Mouse (Mus musculus) CH12.LX (cell line): Measurements from ENCODE around the gene Bbof1. TPM values are rescaled to one million over a fixed set of nuclear protein-coding genes. Genes with fewer than 3 reads are reported as not detected.

Experiments used
- DNase-seq: peaks from one replicate; pipeline ENCODE4 v3.0.0-alpha.2; 2013; ENCODE audit errors: extremely low read depth
- H3K27ac ChIP-seq: 2 replicates; pipeline ENCODE4 v1.5.1; 2012; ENCODE audit warnings: low read depth, mild to moderate bottlenecking, control low read depth, moderate library complexity; ENCODE audit not compliant: insufficient read depth
- H3K27me3 ChIP-seq: replicated peaks from 2 replicates; pipeline ENCODE3; 2012; ENCODE audit warnings: inconsistent platforms
- H3K36me3 ChIP-seq, 2 experiments: replicated peaks in 1 of 2; 2 replicates each; pipeline versions ENCODE3 to v1.6.1; 2012; ENCODE audit warnings: inconsistent platforms in 1 of 2, low read length in 1 of 2, mild to moderate bottlenecking in 1 of 2, mixed read lengths in 1 of 2, moderate library complexity in 1 of 2; ENCODE audit not compliant: control insufficient read depth in 1 of 2, insufficient read depth in 1 of 2
- H3K4me1 ChIP-seq, 2 experiments: 2 replicates each; pipeline ENCODE4 v1.6.1; 2012; ENCODE audit warnings: inconsistent platforms in 1 of 2, moderate library complexity in 1 of 2; ENCODE audit not compliant: insufficient read depth in 2 of 2, control insufficient read depth in 1 of 2
- H3K4me2 ChIP-seq: 2 replicates; pipeline ENCODE4 v1.6.1; 2012; ENCODE audit warnings: low read depth, mild to moderate bottlenecking, control low read depth; ENCODE audit not compliant: poor library complexity, insufficient read depth, severe bottlenecking
- H3K4me3 ChIP-seq, 3 experiments: fragments of 150-350 bp in 1 of 3; sonication (generic) in 1 of 3; replicated peaks in 1 of 3; 2 replicates each; pipeline versions ENCODE3 to v1.5.1; 2011 to 2012; ENCODE audit warnings: low read depth in 2 of 3, low read length in 2 of 3, mild to moderate bottlenecking in 2 of 3, moderate library complexity in 2 of 3, control low read depth in 1 of 3, improper control_type of control experiment in 1 of 3, inconsistent platforms in 1 of 3, mixed read lengths in 1 of 3; ENCODE audit not compliant: poor library complexity in 1 of 3
- H3K79me2 ChIP-seq: replicated peaks from 2 replicates; pipeline ENCODE4 v1.6.1; 2012; ENCODE audit warnings: mild to moderate bottlenecking, moderate library complexity; ENCODE audit not compliant: control insufficient read depth, poor library complexity, insufficient read depth, severe bottlenecking; ENCODE audit errors: extremely low read depth
- H3K9ac ChIP-seq: 2 replicates; pipeline ENCODE4 v1.6.1; 2012; ENCODE audit warnings: low read depth, mild to moderate bottlenecking, control low read depth, moderate library complexity; ENCODE audit not compliant: insufficient read depth
- H3K9me3 ChIP-seq: replicated peaks from 2 replicates; pipeline ENCODE3; 2012; ENCODE audit warnings: low read length, inconsistent platforms, mixed read lengths
- BHLHE40 ChIP-seq: IDR thresholded peaks from 2 replicates; pipeline ENCODE4 v1.6.1; 2011; ENCODE audit warnings: mild to moderate bottlenecking, low read depth, low read length, improper control_type of control experiment
- CHD2 ChIP-seq: IDR thresholded peaks from 2 replicates; pipeline ENCODE4 v1.6.1; 2011; ENCODE audit warnings: low read length, improper control_type of control experiment
- CTCF ChIP-seq, 2 experiments: IDR thresholded peaks in 1 of 2; conservative IDR thresholded peaks in 1 of 2; 2 replicates each; pipeline ENCODE4 v1.5.1; 2011 to 2012; ENCODE audit warnings: low read depth in 2 of 2, low read length in 2 of 2, improper control_type of control experiment in 1 of 2, inconsistent platforms in 1 of 2, mild to moderate bottlenecking in 1 of 2, moderate library complexity in 1 of 2
- E2F4 ChIP-seq: IDR thresholded peaks from 2 replicates; pipeline ENCODE4 v1.6.1; 2011; ENCODE audit warnings: low read depth, low read length, improper control_type of control experiment; ENCODE audit not compliant: insufficient replicate concordance
- ELF1 ChIP-seq: IDR thresholded peaks from 2 replicates; pipeline ENCODE4 v1.6.1; 2014; ENCODE audit warnings: low read depth, mild to moderate bottlenecking, inconsistent platforms, low read length, improper control_type of control experiment
- EP300 ChIP-seq: IDR thresholded peaks from 2 replicates; pipeline ENCODE4 v1.6.1; 2011; ENCODE audit warnings: low read length, improper control_type of control experiment
- ETS1 ChIP-seq: conservative IDR thresholded peaks from 2 replicates; pipeline ENCODE4 v1.6.1; 2012; ENCODE audit warnings: low read depth, mild to moderate bottlenecking, inconsistent platforms, low read length, improper control_type of control experiment, moderate library complexity
- GABPA ChIP-seq: IDR thresholded peaks from 2 replicates; pipeline ENCODE4 v1.6.1; 2012; ENCODE audit warnings: low read depth, low read length, improper control_type of control experiment, inconsistent platforms; ENCODE audit not compliant: insufficient replicate concordance
- HCFC1 ChIP-seq: IDR thresholded peaks from 2 replicates; pipeline ENCODE4 v1.6.1; 2012; ENCODE audit warnings: low read depth, mild to moderate bottlenecking, inconsistent platforms, low read length, improper control_type of control experiment
- IRF4 ChIP-seq: IDR thresholded peaks from 2 replicates; pipeline ENCODE4 v1.6.1; 2014; ENCODE audit warnings: low read depth, mild to moderate bottlenecking, inconsistent platforms, low read length, improper control_type of control experiment
- KAT2A ChIP-seq: IDR thresholded peaks from 2 replicates; pipeline ENCODE4 v1.6.1; 2012; ENCODE audit warnings: low read length, improper control_type of control experiment, inconsistent platforms; ENCODE audit not compliant: insufficient replicate concordance
- MAFK ChIP-seq: IDR thresholded peaks from 2 replicates; pipeline ENCODE4 v1.6.1; 2011; ENCODE audit warnings: low read length, improper control_type of control experiment; ENCODE audit not compliant: insufficient replicate concordance
- MAX ChIP-seq: IDR thresholded peaks from 2 replicates; pipeline ENCODE4 v1.6.1; 2011; ENCODE audit warnings: low read length, improper control_type of control experiment
- MAZ ChIP-seq: IDR thresholded peaks from 2 replicates; pipeline ENCODE4 v1.6.1; 2012; ENCODE audit warnings: low read depth, mild to moderate bottlenecking, inconsistent platforms, low read length, improper control_type of control experiment, moderate library complexity
- MEF2A ChIP-seq: IDR thresholded peaks from 2 replicates; pipeline ENCODE4 v1.6.1; 2014; ENCODE audit warnings: low read depth, mild to moderate bottlenecking, inconsistent platforms, low read length, improper control_type of control experiment, borderline replicate concordance
- MXI1 ChIP-seq: IDR thresholded peaks from 2 replicates; pipeline ENCODE4 v1.6.1; 2011; ENCODE audit warnings: mild to moderate bottlenecking, low read depth, low read length, improper control_type of control experiment
- MYC ChIP-seq: IDR thresholded peaks from 2 replicates; pipeline ENCODE4 v1.6.1; 2011; ENCODE audit warnings: low read depth, mild to moderate bottlenecking, improper control_type of control experiment, low read length
- NELFE ChIP-seq: IDR thresholded peaks from 2 replicates; pipeline ENCODE4 v1.6.1; 2011; ENCODE audit warnings: low read depth, low read length, improper control_type of control experiment
- NRF1 ChIP-seq: IDR thresholded peaks from 2 replicates; pipeline ENCODE4 v1.6.1; 2014; ENCODE audit warnings: low read depth, mild to moderate bottlenecking, inconsistent platforms, low read length, improper control_type of control experiment, moderate library complexity
- PAX5 ChIP-seq: IDR thresholded peaks from 2 replicates; pipeline ENCODE4 v1.6.1; 2012; ENCODE audit warnings: low read length, inconsistent platforms, mixed read lengths
- POLR2A ChIP-seq: IDR thresholded peaks from 2 replicates; pipeline ENCODE4 v1.6.1; 2011; ENCODE audit warnings: low read depth, mild to moderate bottlenecking, improper control_type of control experiment, low read length
- POLR2AphosphoS2 ChIP-seq: IDR thresholded peaks from 2 replicates; pipeline ENCODE4 v1.6.1; 2011; ENCODE audit warnings: low read depth, low read length, improper control_type of control experiment
- RAD21 ChIP-seq: IDR thresholded peaks from 2 replicates; pipeline ENCODE4 v1.6.1; 2011; ENCODE audit warnings: low read depth, mild to moderate bottlenecking, low read length, improper control_type of control experiment, moderate library complexity
- RCOR1 ChIP-seq: conservative IDR thresholded peaks from 2 replicates; pipeline ENCODE4 v1.6.1; 2012; ENCODE audit warnings: low read depth, mild to moderate bottlenecking, inconsistent platforms, low read length, improper control_type of control experiment
- SIN3A ChIP-seq: IDR thresholded peaks from 2 replicates; pipeline ENCODE4 v1.6.1; 2012; ENCODE audit warnings: low read length, improper control_type of control experiment, inconsistent platforms
- TBP ChIP-seq: conservative IDR thresholded peaks from 2 replicates; pipeline ENCODE4 v1.6.1; 2011; ENCODE audit warnings: low read depth, low read length, improper control_type of control experiment
- UBTF ChIP-seq: IDR thresholded peaks from 2 replicates; pipeline ENCODE4 v1.6.1; 2012; ENCODE audit warnings: low read depth, mild to moderate bottlenecking, inconsistent platforms, low read length, improper control_type of control experiment, moderate library complexity
- USF2 ChIP-seq: conservative IDR thresholded peaks from 2 replicates; pipeline ENCODE4 v1.6.1; 2011; ENCODE audit warnings: low read depth, low read length, improper control_type of control experiment
- ZKSCAN1 ChIP-seq: IDR thresholded peaks from 2 replicates; pipeline ENCODE4 v1.6.1; 2012; ENCODE audit warnings: low read depth, inconsistent platforms, low read length, improper control_type of control experiment, borderline replicate concordance
- ZMIZ1 ChIP-seq: IDR thresholded peaks from 2 replicates; pipeline ENCODE4 v1.6.1; 2012; ENCODE audit warnings: low read depth, mild to moderate bottlenecking, inconsistent platforms, low read length, improper control_type of control experiment
- ZNF384 ChIP-seq: IDR thresholded peaks from 2 replicates; pipeline ENCODE4 v1.6.1; 2012; ENCODE audit warnings: low read depth, low read length, improper control_type of control experiment, inconsistent platforms
- dilution Hi-C: fragments of 300-500 bp; cut with MboI; formaldehyde crosslinking; loops from 2 replicates; pipeline ENCODE4 v1.14.3; 2020; ENCODE audit warnings: low sequenced_read_pairs; ENCODE audit not compliant: extremely low pct_unique_long_range_greater_than_20kb, extremely low pct_ligation_motif_present
- in situ Hi-C: fragments of 300-500 bp; cut with MboI; formaldehyde crosslinking; loops from 3 replicates; pipeline ENCODE4 v1.14.3; 2019; ENCODE audit warnings: low sequenced_read_pairs, low pct_ligation_motif_present, low pct_unique_long_range_greater_than_20kb, mixed read lengths
- polyA plus RNA-seq: library from polyadenylated mRNA; unstranded; fragments of >175 nt; gene quantifications from 2 replicates; pipeline ENCODE4 v1.2.1, GENCODE M21; 2012; ENCODE audit warnings: low read depth; ENCODE audit not compliant: insufficient read length
- total RNA-seq, 2 experiments: library from RNA; depleted of rRNA; stranded (reverse); fragments of 300-350 nt in 1 of 2; fragments of >200 nt in 1 of 2; gene quantifications; 2 replicates each; pipeline ENCODE4 v1.2.3; 2012 to 2014

Bbof1 gene
- total and polyA plus RNA-seq, 3 experiments = 0.24 to 0.41 (median 0.34) TPM

DNA sequence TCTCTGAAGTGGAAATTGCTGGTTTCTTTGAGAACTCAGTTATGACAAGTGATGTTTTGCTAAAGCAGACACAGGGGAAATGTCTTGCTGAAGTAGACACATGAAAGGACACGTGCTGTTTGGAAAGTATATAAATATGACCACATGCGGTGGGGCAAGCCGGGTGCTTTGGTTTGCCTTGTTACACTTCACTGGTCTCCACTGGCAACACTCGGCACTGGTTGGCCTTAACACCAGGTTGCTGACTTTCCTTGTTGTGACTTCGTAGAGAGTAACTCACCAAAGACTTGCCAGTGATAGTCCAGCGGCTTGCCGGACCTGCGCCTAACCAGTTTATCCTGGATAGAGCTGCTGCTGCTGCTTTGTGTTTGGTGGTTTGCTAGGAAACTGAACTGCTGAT is 20.8 kb upstream of the Bbof1 start:
- no peaks in the 10 kb centered on the region for H3K79me2 ChIP-seq
- DNase-seq = no peak
- peak; percentile 17; the same call in 1 of the 2 replicates for TF ChIP-seq BHLHE40
- no peak for TF ChIP-seq USF2
- no peak for TF ChIP-seq ZMIZ1
- no peak for TF ChIP-seq MAX
- TF ChIP-seq ETS1 = no peak
- TF ChIP-seq GABPA = no peak
- TF ChIP-seq, all 38 proteins: peak for 1
- Histone ChIP-seq H3K27ac (no peak overlapping the region), H3K4me3 (no peak overlapping the region), H3K9ac (no peak overlapping the region), H3K4me1 (peaks cover 11 to 20% of the 10 kb centered on the region in 2 experiments), H3K27me3 (no peaks in the 10 kb centered on the region), H3K36me3 (no peaks in the 10 kb centered on the region), H3K9me3 (no peaks in the 10 kb centered on the region), H3K4me2 (no peak overlapping the region)
- in situ Hi-C loops = no loop called here
- dilution Hi-C loops = no loop called here

DNA sequence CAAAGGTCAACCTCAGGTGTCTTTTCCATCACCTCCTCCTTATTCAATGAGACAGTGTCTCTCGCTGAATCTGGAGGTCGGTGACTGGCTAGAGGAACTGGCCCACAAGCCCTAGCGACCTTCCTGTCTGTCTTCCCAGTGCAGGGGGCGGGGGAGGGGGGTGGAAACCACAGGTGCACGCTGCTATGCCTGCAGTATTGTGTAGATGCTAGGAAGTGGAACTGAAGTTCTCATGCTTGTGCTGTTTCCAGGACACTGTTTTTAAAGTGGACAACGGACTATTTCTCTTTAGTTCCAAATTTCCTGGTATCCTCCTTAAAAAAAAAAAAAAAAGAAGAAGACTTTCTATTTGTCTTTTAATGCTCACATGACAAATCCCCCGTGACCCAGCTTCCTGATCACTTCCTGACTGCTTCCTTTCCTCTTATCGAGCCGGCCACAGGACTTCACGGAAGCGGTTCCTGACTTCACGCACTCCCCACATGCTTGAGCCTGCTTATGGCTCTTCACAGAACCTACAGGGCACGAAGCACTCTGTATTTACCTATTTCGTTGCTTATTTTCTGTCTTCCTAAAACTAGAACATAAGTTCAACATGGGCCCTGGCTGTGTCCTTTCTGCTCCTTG is 20.0 kb upstream of the Bbof1 start:
- peaks cover 11 to 17% of the 10 kb centered on the region in 2 experiments for H3K4me1 ChIP-seq
- TF ChIP-seq USF2 (no peak), GABPA (no peak), POLR2AphosphoS2 (no peak), UBTF (no peak), E2F4 (no peak), NRF1 (no peak), IRF4 (no peak), ZMIZ1 (no peak), MAZ (no peak), RAD21 (no peak), SIN3A (no peak), MAX (peak; percentile 20; the same call in 1 of the 2 replicates), PAX5 (no peak), NELFE (0 out of 2 replicates have a peak, but pooled peaks have one; percentile 29), TBP (no peak), KAT2A (no peak), MEF2A (no peak), CTCF (conservative IDR thresholded peaks at IDR 0.05 in 1 of 2, IDR thresholded peaks at IDR 0.05 in 1 of 2; ENCODE audit: low read depth in 2 of 2, low read length in 2 of 2) (no peak), MXI1 (no peak), MAFK (no peak), HCFC1 (peak; percentile 67), ELF1 (0 out of 2 replicates have a peak, but pooled peaks have one; percentile 16), RCOR1 (no peak), ZKSCAN1 (no peak), ZNF384 (peak; percentile 66; the same call in 1 of the 2 replicates), MYC (peak; percentile 59), POLR2A (peak; percentile 36; the same call in 1 of the 2 replicates), CHD2 (peak; percentile 69), BHLHE40 (no peak; the same call in 1 of the 2 replicates), EP300 (no peak)

More for the DNA sequence above, 20.0 kb upstream of the Bbof1 start:
- H3K27ac ChIP-seq = no peak overlapping the region
- H3K9ac ChIP-seq = no peak overlapping the region
- dilution Hi-C loops (no loop called here), in situ Hi-C loops (no loop called here)
- no peaks in the 10 kb centered on the region for H3K36me3 ChIP-seq
- H3K9me3 ChIP-seq = no peaks in the 10 kb centered on the region
- no peak overlapping the region for H3K4me3 ChIP-seq
- H3K4me2 ChIP-seq = peak overlapping the region; percentile 40
- peak; percentile 51 for DNase-seq
- no peaks in the 10 kb centered on the region for H3K79me2 ChIP-seq
- H3K27me3 ChIP-seq = no peaks in the 10 kb centered on the region
